Mouse (Mus musculus) cerebellum, adult 9-10 months (tissue): ENCODE data around the gene A130010J15Rik.

ENCODE experiments used
- DNase-seq: peaks from one replicate; pipeline ENCODE4 v3.0.0; 2022

The A130010J15Rik gene

GRCm38 (mm10) chr1:193156316-193157110 is 11.3 kb upstream of the A130010J15Rik start:
- DNase-seq, result no peak

GRCm38 (mm10) chr1:193157111-193157492 is 10.7 kb upstream of the A130010J15Rik start:
- no peak for DNase-seq

- no peak for DNase-seq
Measured at GRCm38 (mm10) chr1:193159163-193159562, 8.7 kb upstream of the A130010J15Rik start.

- no peak for DNase-seq
Measured at GRCm38 (mm10) chr1:193159613-193160012, 8.2 kb upstream of the A130010J15Rik start.

GRCm38 (mm10) chr1:193160317-193161032 is 7.4 kb upstream of the A130010J15Rik start:
- no peak for DNase-seq

- DNase-seq, result no peak
Measured at GRCm38 (mm10) chr1:193169228-193169627, 1.4 kb downstream of the A130010J15Rik start.

- DNase-seq, result no peak
Measured at GRCm38 (mm10) chr1:193169856-193170255, 2.0 kb downstream of the A130010J15Rik start.

- peak; percentile 97 for DNase-seq
Measured at GRCm38 (mm10) chr1:193172991-193173809, 5.4 kb downstream of the A130010J15Rik start.

- no peak for DNase-seq
Measured at GRCm38 (mm10) chr1:193173810-193174129, 5.9 kb downstream of the A130010J15Rik start.

GRCm38 (mm10) chr1:193174143-193174733 is 6.4 kb downstream of the A130010J15Rik start:
- DNase-seq, result no peak

- DNase-seq, result no peak
Measured at GRCm38 (mm10) chr1:193181104-193181503, 13.3 kb downstream of the A130010J15Rik start.

- DNase-seq, result no peak
Measured at GRCm38 (mm10) chr1:193188257-193188656, 20.4 kb downstream of the A130010J15Rik start.

- DNase-seq, result no peak
Measured at GRCm38 (mm10) chr1:193189151-193189621, 21.3 kb downstream of the A130010J15Rik start.

- no peak for DNase-seq
Measured at GRCm38 (mm10) chr1:193189771-193190170, 21.9 kb downstream of the A130010J15Rik start.

GRCm38 (mm10) chr1:193191675-193192283 is 23.9 kb downstream of the A130010J15Rik start:
- no peak for DNase-seq

- DNase-seq, result peak; percentile 78
Measured at GRCm38 (mm10) chr1:193194416-193195140, 26.7 kb downstream of the A130010J15Rik start.

- no peak for DNase-seq
Measured at GRCm38 (mm10) chr1:193195169-193195810, 27.4 kb downstream of the A130010J15Rik start.

- no peak for DNase-seq
Measured at GRCm38 (mm10) chr1:193197494-193198205, 29.8 kb downstream of the A130010J15Rik start.

- no peak for DNase-seq
Measured at GRCm38 (mm10) chr1:193198312-193198711, 30.5 kb downstream of the A130010J15Rik start.

- no peak for DNase-seq
Measured at GRCm38 (mm10) chr1:193200640-193201382, 33.0 kb downstream of the A130010J15Rik start.
